Mouse (Mus musculus): ENCODE measurements around the gene Fbxw5.

GRCm38 (mm10) chr2:25477541-25477940, 23.0 kb upstream of the Fbxw5 start:
- no peak for TF ChIP-seq ZKSCAN1 (IDR thresholded peaks at IDR 0.05; ENCODE audit: borderline replicate concordance, low read depth, low read length)
- TF ChIP-seq SIN3A (IDR thresholded peaks at IDR 0.05; ENCODE audit: low read length): no peak
- TF ChIP-seq CTCF (conservative IDR thresholded peaks at IDR 0.05 in 1 of 2, IDR thresholded peaks at IDR 0.05 in 1 of 2; ENCODE audit: low read depth in 2 of 2, low read length in 2 of 2): no peak

All from CH12.LX (cell line).